Mouse (Mus musculus) forebrain, embryonic 13.5 days (tissue): ENCODE results near the gene Lsm14a. TPM values are rescaled to one million over a fixed set of nuclear protein-coding genes. Genes with fewer than 3 reads are reported as not detected.

Experiments used
- ATAC-seq: fragments of 200-750 bp; cut with Nextera tagmentation; 2 replicates; pipeline ENCODE4 v1.8.0; 2017
- H3K27ac ChIP-seq: fragments of 300-500 bp; sonication (generic); 2 replicates; pipeline ENCODE4 v1.5.1; 2015; ENCODE audit warnings: inconsistent platforms, mild to moderate bottlenecking, moderate library complexity
- H3K27me3 ChIP-seq: fragments of 300-500 bp; sonication (generic); 2 replicates; pipeline ENCODE4 v1.6.1; 2015; ENCODE audit warnings: mild to moderate bottlenecking, inconsistent platforms
- H3K36me3 ChIP-seq: fragments of 300-500 bp; sonication (generic); 2 replicates; pipeline ENCODE4 v1.6.1; 2015; ENCODE audit warnings: mild to moderate bottlenecking, inconsistent platforms; ENCODE audit not compliant: poor library complexity, severe bottlenecking
- H3K4me1 ChIP-seq: fragments of 300-500 bp; sonication (generic); 2 replicates; pipeline ENCODE4 v1.6.1; 2015; ENCODE audit warnings: inconsistent platforms
- H3K4me2 ChIP-seq: fragments of 300-500 bp; sonication (generic); 2 replicates; pipeline ENCODE4 v1.6.1; 2015; ENCODE audit warnings: inconsistent platforms, mild to moderate bottlenecking, moderate library complexity
- H3K4me3 ChIP-seq: fragments of 300-500 bp; sonication (generic); 2 replicates; pipeline ENCODE4 v1.5.1; 2015; ENCODE audit warnings: mild to moderate bottlenecking, inconsistent platforms
- H3K9ac ChIP-seq: fragments of 300-500 bp; sonication (generic); 2 replicates; pipeline ENCODE4 v1.6.1; 2015; ENCODE audit warnings: mild to moderate bottlenecking, inconsistent platforms
- H3K9me3 ChIP-seq: fragments of 300-500 bp; sonication (generic); replicated peaks from 2 replicates; pipeline ENCODE4 v1.6.1; 2016; ENCODE audit warnings: inconsistent platforms
- WGBS: fragments of 180-500 bp; shearing (Covaris S2); methylation state at CpG from one replicate; pipeline ENCODE4 v1.1.7; 2015; 5-methylcytosine and 5-hydroxymethylcytosine counted together
- polyA plus RNA-seq: library from polyadenylated mRNA; unstranded; fragments of >200 nt; fragmentation: Nextera tagmentation; extraction: Ambion mirVana; gene quantifications from 2 replicates; pipeline ENCODE4 v1.2.1, GENCODE M21; 2015

Lsm14a gene
- polyA plus RNA-seq, 1 experiment from 2014 or later: 95.1 TPM

- Histone ChIP-seq H3K27me3 (no peaks in the 10 kb centered on the region), H3K9me3 (no peaks in the 10 kb centered on the region), H3K4me2 (no peak overlapping the region), H3K4me1 (peaks cover 28% of the 10 kb centered on the region), H3K4me3 (no peak overlapping the region), H3K27ac (no peak overlapping the region), H3K36me3 (no peaks in the 10 kb centered on the region), H3K9ac (no peak overlapping the region)
- ATAC-seq: no peak
- WGBS: 78% methylated on average over 4 of the region's 4 CpGs
Measured at GRCm38 (mm10) chr7:34391711-34392110, 1.4 kb downstream of the Lsm14a start.

- H3K4me1 ChIP-seq: peaks cover 33% of the 10 kb centered on the region
- peak overlapping the region; percentile 99; the same call in 1 of the 2 replicates for H3K9ac ChIP-seq
- 86% methylated on average over 7 of the region's 7 CpGs for WGBS
- H3K4me3 ChIP-seq: peak overlapping the region; percentile 93; the same call in 1 of the 2 replicates
- ATAC-seq: no peak
- no peaks in the 10 kb centered on the region for H3K36me3 ChIP-seq
- H3K9me3 ChIP-seq: no peaks in the 10 kb centered on the region
- H3K27me3 ChIP-seq: no peaks in the 10 kb centered on the region
- peak overlapping the region; percentile 75 for H3K4me2 ChIP-seq
- no peak overlapping the region for H3K27ac ChIP-seq
Measured at GRCm38 (mm10) chr7:34390834-34391155, 2.3 kb downstream of the Lsm14a start.

DNA sequence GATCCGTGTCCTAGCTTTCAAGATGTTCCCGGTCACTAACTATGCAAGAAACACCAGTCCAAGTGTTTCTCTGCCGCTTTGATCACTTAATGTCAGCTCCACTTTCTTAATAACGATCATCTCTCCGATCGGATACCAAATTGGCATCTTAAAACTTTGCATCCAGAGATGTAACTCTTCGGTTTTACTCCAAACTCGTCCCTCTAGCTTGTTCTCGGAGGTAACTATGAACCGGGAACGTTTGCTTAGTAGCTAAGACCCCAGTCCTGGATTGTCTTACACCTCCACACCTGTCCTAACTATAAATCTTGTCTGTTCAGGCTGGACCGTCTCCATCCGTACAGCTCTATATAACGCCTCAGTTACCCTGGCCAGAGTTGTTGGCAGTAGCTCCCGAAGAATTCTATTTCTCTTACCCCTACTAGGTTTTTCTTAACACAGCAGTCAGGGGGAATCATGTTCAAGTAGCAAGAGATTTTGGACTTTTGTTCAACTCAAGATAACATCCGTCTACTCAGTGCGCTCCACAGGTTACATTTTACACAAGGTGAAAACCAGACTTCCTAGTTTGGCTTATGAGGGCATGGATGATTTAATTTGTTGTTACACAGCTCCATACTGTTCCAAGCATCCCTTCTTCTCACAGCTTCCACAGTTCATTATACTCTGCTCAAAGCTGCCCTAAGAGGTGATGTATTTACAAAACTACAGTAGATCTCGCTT lies 2.8 kb downstream of the Lsm14a start:
- H3K36me3 ChIP-seq: no peaks in the 10 kb centered on the region
- peaks cover 37% of the 10 kb centered on the region for H3K4me1 ChIP-seq
- WGBS: 13% methylated on average over 18 of the region's 18 CpGs
- H3K27ac ChIP-seq: peak overlapping the region; percentile 98
- ATAC-seq: no peak
- no peaks in the 10 kb centered on the region for H3K27me3 ChIP-seq
- peak overlapping the region; percentile 75 for H3K4me2 ChIP-seq
- no peaks in the 10 kb centered on the region for H3K9me3 ChIP-seq
- H3K4me3 ChIP-seq: peak overlapping the region; percentile 93
- H3K9ac ChIP-seq: peak overlapping the region; percentile 99

GRCm38 (mm10) chr7:34389277-34390085 lies 3.6 kb downstream of the Lsm14a start:
- Histone ChIP-seq H3K27me3 (no peaks in the 10 kb centered on the region), H3K4me2 (peak overlapping the region; percentile 75), H3K36me3 (no peaks in the 10 kb centered on the region), H3K27ac (peak overlapping the region; percentile 98), H3K4me3 (peak overlapping the region; percentile 93), H3K9ac (peak overlapping the region; percentile 99), H3K4me1 (peaks cover 39% of the 10 kb centered on the region), H3K9me3 (no peaks in the 10 kb centered on the region)
- under 1% methylated on average over 75 of the region's 100 CpGs for WGBS
- ATAC-seq: peak; percentile 95

GRCm38 (mm10) chr7:34388445-34389276 lies 4.5 kb downstream of the Lsm14a start:
- ATAC-seq: no peak
- WGBS: under 1% methylated on average over 63 of the region's 64 CpGs

GRCm38 (mm10) chr7:34387784-34388444 lies 5.2 kb downstream of the Lsm14a start:
- H3K4me2 ChIP-seq: peak overlapping the region; percentile 75
- no peak overlapping the region for H3K27ac ChIP-seq
- no peaks in the 10 kb centered on the region for H3K36me3 ChIP-seq
- H3K4me1 ChIP-seq: peaks cover 48% of the 10 kb centered on the region
- no peak for ATAC-seq
- H3K9ac ChIP-seq: peak overlapping the region; percentile 99
- WGBS: 2% methylated on average over 5 of the region's 5 CpGs
- H3K9me3 ChIP-seq: no peaks in the 10 kb centered on the region
- H3K4me3 ChIP-seq: peak overlapping the region; percentile 93
- H3K27me3 ChIP-seq: no peaks in the 10 kb centered on the region

More at GRCm38 (mm10) chr7:34388445-34389276, 4.5 kb downstream of the Lsm14a start:
- no peaks in the 10 kb centered on the region for H3K36me3 ChIP-seq
- peak overlapping the region; percentile 98 for H3K27ac ChIP-seq
- H3K27me3 ChIP-seq: no peaks in the 10 kb centered on the region
- peak overlapping the region; percentile 75 for H3K4me2 ChIP-seq
- peaks cover 45% of the 10 kb centered on the region for H3K4me1 ChIP-seq
- peak overlapping the region; percentile 99 for H3K9ac ChIP-seq
- H3K9me3 ChIP-seq: no peaks in the 10 kb centered on the region
- H3K4me3 ChIP-seq: peak overlapping the region; percentile 93

DNA sequence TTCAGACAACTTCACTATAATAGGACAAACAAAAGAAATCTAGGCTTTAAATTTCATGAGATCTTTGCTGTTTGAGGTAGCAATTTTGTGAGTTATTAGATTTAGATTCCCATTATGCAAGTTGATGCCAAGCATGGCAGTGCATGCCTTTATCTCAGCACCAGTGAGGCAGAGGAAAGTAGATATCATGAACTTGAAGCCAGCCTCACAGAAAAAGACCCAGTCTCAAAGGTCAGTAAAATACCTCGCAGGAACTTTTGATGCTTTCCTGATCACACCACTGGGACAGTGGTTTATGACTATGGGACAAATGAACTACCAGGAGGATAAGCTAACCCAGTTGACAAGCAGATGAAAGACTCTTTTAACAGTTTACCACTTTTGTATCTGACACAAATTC lies 10.3 kb downstream of the Lsm14a start:
- Histone ChIP-seq H3K9ac (no peak overlapping the region), H3K27ac (no peak overlapping the region), H3K36me3 (no peaks in the 10 kb centered on the region), H3K27me3 (no peaks in the 10 kb centered on the region), H3K4me2 (no peak overlapping the region), H3K4me3 (no peak overlapping the region), H3K9me3 (no peaks in the 10 kb centered on the region), H3K4me1 (peaks cover 35% of the 10 kb centered on the region)
- no peak for ATAC-seq
- WGBS: 80% methylated on average over 1 of the region's 1 CpGs

- H3K27me3 ChIP-seq: no peaks in the 10 kb centered on the region
- H3K27ac ChIP-seq: no peak overlapping the region
- ATAC-seq: no peak
- no peak overlapping the region for H3K9ac ChIP-seq
- H3K9me3 ChIP-seq: no peaks in the 10 kb centered on the region
- H3K36me3 ChIP-seq: no peaks in the 10 kb centered on the region
- H3K4me2 ChIP-seq: no peak overlapping the region
- peaks cover 24% of the 10 kb centered on the region for H3K4me1 ChIP-seq
- 87% methylated on average over 5 of the region's 5 CpGs for WGBS
- H3K4me3 ChIP-seq: no peak overlapping the region
Measured at GRCm38 (mm10) chr7:34381733-34382132, 11.4 kb downstream of the Lsm14a start.

- H3K9ac ChIP-seq: no peak overlapping the region
- H3K4me2 ChIP-seq: no peak overlapping the region
- H3K36me3 ChIP-seq: no peaks in the 10 kb centered on the region
- no peak overlapping the region for H3K27ac ChIP-seq
- no peaks in the 10 kb centered on the region for H3K9me3 ChIP-seq
- no peak overlapping the region for H3K4me3 ChIP-seq
- peaks cover 15% of the 10 kb centered on the region for H3K4me1 ChIP-seq
- no peak for ATAC-seq
- no peaks in the 10 kb centered on the region for H3K27me3 ChIP-seq
- WGBS: 92% methylated on average over 3 of the region's 3 CpGs
Measured at GRCm38 (mm10) chr7:34380311-34380710, 12.8 kb downstream of the Lsm14a start.

GRCm38 (mm10) chr7:34373906-34374305 lies 19.2 kb downstream of the Lsm14a start:
- WGBS: 96% methylated on average over 1 of the region's 1 CpGs

GRCm38 (mm10) chr7:34355629-34356028 lies 37.5 kb downstream of the Lsm14a start:
- WGBS: 96% methylated on average over 4 of the region's 4 CpGs
- H3K27ac ChIP-seq: no peak overlapping the region
- H3K4me2 ChIP-seq: no peak overlapping the region
- H3K9me3 ChIP-seq: no peaks in the 10 kb centered on the region
- no peaks in the 10 kb centered on the region for H3K4me1 ChIP-seq
- H3K4me3 ChIP-seq: no peak overlapping the region
- no peak for ATAC-seq
- no peak overlapping the region for H3K9ac ChIP-seq
- H3K36me3 ChIP-seq: peaks cover 65% of the 10 kb centered on the region
- no peaks in the 10 kb centered on the region for H3K27me3 ChIP-seq

More at GRCm38 (mm10) chr7:34373906-34374305, 19.2 kb downstream of the Lsm14a start:
- no peaks in the 10 kb centered on the region for H3K27me3 ChIP-seq
- no peaks in the 10 kb centered on the region for H3K9me3 ChIP-seq
- H3K36me3 ChIP-seq: peaks cover 41% of the 10 kb centered on the region
- no peak overlapping the region for H3K9ac ChIP-seq
- H3K27ac ChIP-seq: no peak overlapping the region
- ATAC-seq: no peak
- no peaks in the 10 kb centered on the region for H3K4me1 ChIP-seq
- no peak overlapping the region for H3K4me3 ChIP-seq
- H3K4me2 ChIP-seq: no peak overlapping the region
